20 mouse cellular contexts compared by ENCODE assay signal in genomic region chr8:107647936-107648335, GRCm38 (mm10).
"Had no signal": no experiment of that assay in that cellular context is flagged by ENCODE, and none has a peak within 500 bp of the region (broad histone marks: within the 10 kb centered on the region; RNA-seq: fewer than 3 reads in every experiment).

No protein-coding gene starts in this region.

- H3K9ac ChIP-seq: limb, embryonic 13.5 days; liver, embryonic 13.5 days; neural tube, embryonic 13.5 days; stomach, embryonic 15.5 days had no signal

- H3K9me3 ChIP-seq: limb, embryonic 10.5 days; limb, embryonic 13.5 days; liver, embryonic 13.5 days; neural tube, embryonic 13.5 days; stomach, embryonic 15.5 days had no signal

- H3K4me1 ChIP-seq: limb, embryonic 10.5 days; liver, embryonic 13.5 days; stomach, embryonic 15.5 days had no signal

- DNase-seq: kidney, postnatal 25 days; layer of hippocampus, adult 9-11 months; liver; liver, embryonic 13.5 days; lung, adult 2 months; lung, postnatal 14 days; lung, postnatal 4 days; midbrain, embryonic 14.5 days; retina, postnatal 1 day; right cerebral cortex, postnatal 25 days; spleen, adult 18-20 months; thymus, postnatal 36 days had no signal

- H3K27me3 ChIP-seq: limb, embryonic 13.5 days; liver, embryonic 13.5 days; neural tube, embryonic 13.5 days; stomach, embryonic 15.5 days had no signal

- H3K27ac ChIP-seq: kidney, postnatal 0 days; layer of hippocampus, adult 2 months; limb, embryonic 10.5 days; limb, embryonic 13.5 days; liver, embryonic 13.5 days; neural tube, embryonic 13.5 days; stomach, embryonic 15.5 days had no signal

- H3K4me2 ChIP-seq: limb, embryonic 13.5 days; liver, embryonic 13.5 days; midbrain, embryonic 11.5 days; neural tube, embryonic 13.5 days; stomach, embryonic 15.5 days had no signal

- H3K36me3 ChIP-seq: limb, embryonic 10.5 days; limb, embryonic 13.5 days; liver, embryonic 13.5 days; neural tube, embryonic 13.5 days; stomach, embryonic 15.5 days had no signal

- H3K4me3 ChIP-seq: layer of hippocampus, adult 2 months; limb, embryonic 10.5 days; limb, embryonic 13.5 days; liver, embryonic 13.5 days; myocyte; neural tube, embryonic 13.5 days; stomach, embryonic 15.5 days had no signal
